Mouse (Mus musculus) R1 (cell line): Measurements from ENCODE around the gene C87436.

ENCODE experiments used
- DNase-seq: peaks from one replicate; pipeline ENCODE4 v3.0.0-alpha.2; 2018; ENCODE audit warnings: low read depth, low spot score

Gene C87436

GRCm38 (mm10) chr6:86426358-86426757 is 11.8 kb upstream of the C87436 start, which contains the start of gene Gm44790:
TSS of gene Gm44790 (plus strand) at chr6:86426658.
- no peak for DNase-seq

DNA sequence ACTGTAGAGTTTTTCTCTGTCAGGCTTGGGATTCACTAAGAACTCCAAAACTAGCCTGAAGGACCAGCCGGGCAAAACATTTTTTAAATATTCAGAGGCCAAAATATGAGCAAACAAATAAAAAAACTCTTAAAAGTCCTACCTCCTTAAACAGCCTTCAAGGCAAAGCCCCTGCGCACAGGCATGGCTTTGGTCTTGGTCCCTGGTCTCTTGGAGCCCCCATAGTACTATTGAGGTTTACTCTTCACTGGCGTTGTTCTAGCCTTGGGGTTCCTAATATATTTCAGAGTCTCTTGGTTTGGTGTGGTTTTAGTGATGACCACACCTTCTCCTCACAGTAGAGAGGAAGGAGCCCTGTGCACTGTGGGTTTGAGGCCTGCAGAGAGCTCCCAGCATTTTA is 6.6 kb upstream of the C87436 start:
- DNase-seq = no peak

DNA sequence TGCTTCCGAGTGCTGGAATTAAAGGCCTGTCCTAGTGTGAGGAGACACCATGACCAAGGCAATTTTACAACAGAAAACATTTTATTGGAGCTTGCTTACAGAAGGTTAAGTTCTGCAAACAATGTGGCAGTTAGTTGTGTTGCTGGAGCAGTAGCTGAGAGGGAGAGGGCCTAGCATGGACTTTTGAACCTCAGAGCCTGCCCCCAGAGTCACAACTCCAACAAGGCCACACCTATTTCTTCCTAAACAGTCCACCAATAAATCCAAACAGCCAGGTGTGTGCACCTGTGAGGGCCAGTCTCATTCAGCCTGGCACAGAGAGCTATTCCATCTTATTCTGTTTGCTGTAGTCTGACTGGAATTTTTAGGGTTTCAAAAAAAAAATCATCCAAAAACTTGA is 4.5 kb upstream of the C87436 start:
- DNase-seq = no peak

- peak; percentile 89 for DNase-seq
Measured at GRCm38 (mm10) chr6:86437711-86438110, 463 bp upstream of the C87436 start.

DNA sequence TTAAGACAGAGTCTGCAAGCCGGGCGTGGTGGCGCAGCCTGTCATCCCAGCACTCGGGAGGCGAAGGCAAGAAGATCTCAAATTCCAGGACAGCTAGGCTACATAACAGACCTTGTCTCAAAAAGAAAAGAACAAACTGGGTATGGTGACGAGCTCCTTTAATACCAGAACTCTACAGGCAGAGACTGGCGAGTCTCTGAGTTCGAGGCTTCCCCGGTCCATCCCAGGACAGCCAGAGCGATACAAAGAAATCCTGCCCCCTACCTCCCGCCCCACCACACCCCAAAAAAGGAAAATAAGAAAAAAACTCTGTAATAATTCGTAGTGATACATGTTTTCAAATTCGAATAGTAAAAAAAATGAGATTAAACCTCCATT is 934 bp downstream of the C87436 start:
- no peak for DNase-seq

DNA sequence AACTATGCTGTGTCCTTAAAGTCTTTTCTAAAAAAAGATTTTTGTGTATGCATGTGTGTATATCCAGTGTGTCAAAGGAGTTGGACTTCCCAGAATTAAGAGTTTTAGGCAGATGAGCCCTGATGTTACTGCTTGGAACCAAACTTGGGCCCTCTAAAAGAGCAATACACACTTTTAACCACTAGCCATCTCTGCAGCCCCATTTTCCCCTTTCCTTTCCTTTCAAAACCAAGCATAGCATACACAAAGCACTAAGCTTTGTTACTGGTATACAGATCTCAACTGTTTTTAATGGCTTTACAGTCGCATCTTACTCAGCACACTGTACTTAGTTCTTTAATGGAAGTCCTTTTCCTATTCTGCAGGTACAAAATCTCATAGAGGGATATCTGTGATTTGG is 1.4 kb downstream of the C87436 start:
- no peak for DNase-seq

- no peak for DNase-seq
Measured at GRCm38 (mm10) chr6:86441571-86441970, 3.4 kb downstream of the C87436 start.

- no peak for DNase-seq
Measured at GRCm38 (mm10) chr6:86445551-86445950, 7.4 kb downstream of the C87436 start.

DNA sequence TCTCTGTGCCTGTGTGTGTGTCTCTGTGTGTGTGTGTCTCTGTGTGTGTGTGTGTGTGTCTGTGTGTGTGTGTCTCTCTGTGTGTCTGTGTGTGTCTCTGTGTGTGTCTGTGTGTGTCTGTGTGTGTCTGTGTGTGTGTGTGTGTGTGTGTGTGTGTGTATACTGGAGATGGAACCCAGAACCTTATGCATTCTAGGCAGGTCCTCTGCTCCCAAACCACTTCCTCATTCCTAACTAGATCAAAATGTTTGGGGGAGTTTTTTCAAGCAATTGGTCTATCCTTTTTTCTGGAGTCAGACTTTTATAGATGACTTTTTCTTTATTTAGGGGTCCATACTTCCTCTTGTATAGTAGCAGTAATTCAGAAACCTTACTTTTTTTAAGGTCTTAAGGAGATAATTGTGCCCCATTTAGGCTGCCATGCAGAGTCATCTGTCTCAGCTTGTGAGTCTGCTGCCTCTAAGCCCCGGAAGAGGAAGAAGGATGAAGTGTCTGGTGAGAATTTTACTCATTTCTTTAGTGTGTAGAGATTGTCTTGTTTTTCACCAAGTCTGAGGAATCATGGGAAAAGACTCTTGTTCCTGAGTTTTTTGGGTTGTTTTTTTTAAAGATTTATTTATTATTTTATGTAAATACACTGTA is 8.9 kb downstream of the C87436 start:
- DNase-seq = no peak

DNA sequence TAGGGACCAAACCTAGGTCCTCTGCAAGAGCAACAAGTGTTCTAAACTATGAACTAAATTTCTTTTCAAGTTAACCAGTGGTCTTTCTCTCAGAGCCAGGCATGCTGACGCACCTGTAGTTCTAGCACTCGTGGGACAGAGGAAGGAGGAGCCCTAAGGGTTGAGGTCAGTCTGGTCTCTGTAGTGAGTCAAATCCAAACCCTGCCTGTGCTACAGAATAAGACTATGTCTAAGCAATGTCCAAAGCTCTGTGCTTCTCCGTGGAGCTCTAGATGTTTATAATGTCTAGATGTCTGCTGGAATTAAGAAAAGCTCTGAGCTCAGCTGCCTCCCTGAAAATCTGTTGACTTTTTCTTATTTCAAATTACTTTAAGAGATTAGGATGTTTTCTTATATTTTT is 18.6 kb downstream of the C87436 start:
- DNase-seq = no peak

GRCm38 (mm10) chr6:86463079-86463478 is 24.9 kb downstream of the C87436 start:
- no peak for DNase-seq

GRCm38 (mm10) chr6:86471317-86471716 is 33.1 kb downstream of the C87436 start:
- no peak for DNase-seq

DNA sequence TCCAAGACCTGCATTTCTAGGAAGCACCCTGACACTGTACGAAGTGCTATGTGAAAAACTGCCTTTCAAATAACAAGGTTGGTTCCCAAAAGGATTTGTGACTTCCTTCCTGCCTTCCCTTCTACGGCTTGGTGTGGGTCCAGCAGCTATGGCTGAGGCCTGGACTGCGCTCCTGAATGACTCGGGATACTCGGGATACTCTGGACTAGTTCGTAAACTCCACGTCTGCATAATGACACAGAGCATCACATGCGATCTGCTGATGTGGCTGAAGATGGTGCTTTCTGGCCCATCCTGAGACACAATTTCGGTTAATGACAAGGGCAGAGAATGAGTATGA is 33.6 kb downstream of the C87436 start:
- no peak for DNase-seq

GRCm38 (mm10) chr6:86472100-86472955 is 34.2 kb downstream of the C87436 start:
- DNase-seq = peak; percentile 99

GRCm38 (mm10) chr6:86473077-86473476 is 34.9 kb downstream of the C87436 start:
- peak; percentile 35 for DNase-seq

DNA sequence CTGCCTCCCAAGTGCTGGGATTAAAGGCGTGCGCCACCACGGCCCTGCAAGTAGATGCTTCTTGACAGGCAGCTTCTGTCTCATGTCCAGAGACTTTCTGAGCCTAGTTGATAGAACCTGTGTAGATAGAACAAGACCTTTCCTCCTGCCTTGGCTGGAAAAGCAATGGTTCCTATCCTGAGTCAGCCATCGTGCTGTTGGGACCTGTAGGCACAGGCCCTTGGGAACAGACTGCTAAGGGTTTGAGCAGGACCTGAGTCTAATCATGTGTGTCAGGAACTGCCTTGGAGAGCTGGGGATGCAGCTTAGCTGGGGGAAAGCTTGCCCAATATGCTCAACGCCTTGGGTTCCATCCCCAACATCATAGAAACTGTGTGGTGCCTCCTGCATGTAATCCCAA is 35.9 kb downstream of the C87436 start:
- no peak for DNase-seq

DNA sequence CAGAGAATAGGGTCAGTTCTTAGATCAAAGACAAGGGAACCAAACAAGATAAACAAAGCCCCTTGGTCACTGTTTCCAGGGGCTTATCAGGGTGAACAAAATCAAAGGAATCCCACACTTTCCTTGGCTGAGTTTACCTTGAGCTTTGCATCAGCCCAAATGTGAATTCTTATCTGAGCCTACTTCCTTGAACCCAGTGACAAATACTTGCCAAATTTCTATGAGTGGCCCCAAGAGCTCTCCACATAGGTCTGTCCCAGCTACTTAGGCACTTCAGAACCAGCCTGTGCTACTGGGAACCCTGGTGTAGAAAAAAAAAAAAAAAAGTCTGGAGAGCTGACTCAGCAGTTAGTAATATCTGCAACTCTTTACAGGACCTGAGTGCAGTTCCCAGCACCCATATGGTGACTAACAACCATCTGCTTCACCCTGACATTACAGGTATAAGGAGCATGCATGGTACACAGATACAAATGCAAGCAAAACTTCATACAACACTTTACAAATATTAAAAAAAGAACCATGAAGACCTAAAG is 36.5 kb downstream of the C87436 start:
- DNase-seq = no peak

DNA sequence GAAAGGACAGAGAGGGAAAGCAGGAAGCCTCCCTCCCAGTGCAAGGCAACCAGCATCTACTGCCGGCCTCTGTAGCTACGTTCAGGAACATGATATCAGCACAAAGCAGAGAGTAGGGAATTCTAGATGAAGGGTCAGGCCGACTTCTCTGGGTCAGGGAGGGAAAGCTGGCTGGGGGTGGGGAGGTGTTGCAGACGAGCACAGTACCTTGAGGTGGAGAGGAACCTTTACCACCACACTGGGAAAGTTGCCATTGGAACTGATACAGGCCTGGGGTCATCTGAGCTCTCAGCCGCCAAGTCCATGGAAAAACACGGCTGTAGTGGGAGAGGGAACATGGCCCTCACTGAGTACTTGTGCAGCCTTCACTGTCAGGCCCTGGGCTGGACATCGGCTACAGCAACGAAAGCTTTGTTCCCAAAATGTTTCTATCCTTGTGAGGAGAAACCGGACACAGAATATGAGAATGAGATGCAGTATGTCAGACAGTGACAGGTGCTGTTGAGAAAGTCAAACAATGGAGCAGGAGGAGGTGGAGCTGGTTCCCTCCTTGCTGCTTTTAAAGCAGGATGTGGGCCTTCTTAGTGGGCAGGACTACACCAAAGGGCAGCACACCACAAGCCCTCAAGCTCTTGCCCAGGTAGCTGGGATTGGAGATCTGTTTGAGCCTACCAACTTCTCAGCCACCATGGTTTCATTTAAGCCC is 37.4 kb downstream of the C87436 start:
- no peak for DNase-seq

DNA sequence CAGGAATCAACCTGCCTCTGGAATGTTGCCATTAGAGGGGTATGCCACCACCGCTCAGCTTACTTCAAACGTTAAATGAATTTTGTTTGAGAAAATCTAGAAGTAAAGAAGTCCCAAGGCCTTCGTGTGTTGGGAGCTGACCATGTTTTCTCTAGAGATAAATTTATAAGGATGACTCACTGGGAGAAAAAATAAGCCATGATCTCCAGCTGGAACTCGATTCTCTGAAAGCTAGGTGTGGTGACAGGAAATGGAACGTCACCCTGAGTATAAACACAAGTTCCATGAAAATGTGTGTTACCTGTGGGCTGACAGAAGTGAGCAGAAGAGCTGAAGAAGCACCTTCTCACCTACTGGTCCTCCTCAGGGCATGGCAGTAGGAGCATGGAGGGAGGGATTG is 38.8 kb downstream of the C87436 start:
- DNase-seq = no peak

GRCm38 (mm10) chr6:86479311-86479710 is 41.1 kb downstream of the C87436 start:
- no peak for DNase-seq

DNA sequence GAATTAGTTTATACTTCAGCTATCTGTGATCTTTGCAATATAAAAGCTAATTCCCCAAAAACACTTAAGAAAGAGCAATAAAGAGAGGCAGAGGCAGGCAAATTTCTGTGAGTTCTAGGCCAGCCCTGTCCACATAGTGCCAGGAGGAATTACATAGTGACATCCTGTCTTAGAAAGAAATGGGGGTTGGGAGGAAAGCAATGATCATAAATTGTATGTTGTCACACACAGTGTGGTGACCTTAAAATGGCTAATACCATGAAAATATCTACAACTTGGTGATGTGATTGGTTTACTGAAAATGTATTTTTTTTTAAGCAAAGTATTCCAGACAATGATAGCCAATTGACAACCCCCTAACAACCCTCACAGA is 41.6 kb downstream of the C87436 start:
- DNase-seq = no peak

GRCm38 (mm10) chr6:86480189-86480831 is 42.1 kb downstream of the C87436 start:
- no peak for DNase-seq
